Mouse (Mus musculus): Measurements from ENCODE around the gene Nit1. TPM values are rescaled to one million over a fixed set of nuclear protein-coding genes. Genes with fewer than 3 reads are reported as not detected.

Gene Nit1
- 33.1 and 39.1 TPM in 2 replicates for polyA plus RNA-seq (2015; fragmentation: Nextera tagmentation; extraction: Ambion mirVana)

DNA sequence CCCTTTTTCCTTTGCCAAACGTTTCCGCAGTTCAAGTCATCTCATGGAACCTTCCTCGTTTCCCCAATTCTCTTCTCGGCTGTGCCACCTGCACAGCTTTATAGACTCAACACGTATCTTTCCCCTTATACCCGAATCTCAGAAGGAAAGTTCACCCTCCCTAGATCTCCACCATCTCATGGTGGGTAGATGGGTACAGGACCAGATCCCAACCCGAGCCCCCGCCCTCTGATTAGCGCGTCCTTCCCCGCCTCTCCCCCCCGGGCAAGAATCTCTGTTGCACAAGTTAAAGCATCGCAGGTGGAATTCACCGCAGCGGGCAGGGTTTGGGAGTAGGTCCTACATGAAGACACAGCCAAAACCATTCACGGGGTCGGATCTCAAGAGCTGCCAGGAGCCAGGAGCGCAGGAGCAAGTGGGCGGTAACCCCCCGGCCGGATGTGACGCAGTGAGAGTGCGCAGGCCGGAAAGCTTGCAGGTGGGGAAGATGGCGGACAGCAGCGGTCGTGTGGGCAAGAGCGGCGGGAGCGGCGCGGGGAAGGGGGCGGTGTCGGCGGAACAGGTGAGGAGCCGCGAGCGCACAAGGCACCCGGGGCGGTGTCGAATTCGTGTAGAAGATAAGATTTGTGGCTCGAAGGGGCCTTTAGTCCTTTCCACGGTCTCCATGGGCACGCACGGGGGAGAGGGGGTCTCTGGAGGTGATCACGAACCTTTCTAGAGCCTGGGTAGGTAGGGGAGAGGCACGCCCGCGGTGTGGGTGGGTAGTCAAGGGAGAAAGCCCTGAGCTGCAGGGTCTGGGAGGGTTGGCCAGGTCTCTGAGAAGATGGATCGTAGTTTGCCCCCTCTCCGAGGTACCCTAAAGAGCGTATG is at the start of gene Nit1, which contains the start of gene Pfdn2:
Nit1 (minus strand) TSS at position 422 of the 870 bp plus-strand sequence.
Pfdn2 (plus strand) TSS at position 446 of the 870 bp plus-strand sequence.
- Histone ChIP-seq H3K36me3 (replicated peaks) (peaks cover 32% of the 10 kb centered on the region), H3K27me3 (no peaks in the 10 kb centered on the region), H3K4me1 (replicated peaks) (peaks cover 29% of the 10 kb centered on the region), H3K9ac (peak within 1 kb of the TSS; percentile 79), H3K4me3 (replicated peaks) (peak within 1 kb of the TSS; percentile 90), H3K4me2 (peak within 1 kb of the TSS; percentile 84), H3K27ac (replicated peaks) (peak within 1 kb of the TSS; percentile 77), H3K9me3 (replicated peaks) (no peaks in the 10 kb centered on the region)
- WGBS (ENCODE audit: insufficient replicate concordance) = 1% methylated on average over 53 of the region's 53 CpGs
- ATAC-seq (ENCODE audit: insufficient read depth) = peak; percentile 87

DNA sequence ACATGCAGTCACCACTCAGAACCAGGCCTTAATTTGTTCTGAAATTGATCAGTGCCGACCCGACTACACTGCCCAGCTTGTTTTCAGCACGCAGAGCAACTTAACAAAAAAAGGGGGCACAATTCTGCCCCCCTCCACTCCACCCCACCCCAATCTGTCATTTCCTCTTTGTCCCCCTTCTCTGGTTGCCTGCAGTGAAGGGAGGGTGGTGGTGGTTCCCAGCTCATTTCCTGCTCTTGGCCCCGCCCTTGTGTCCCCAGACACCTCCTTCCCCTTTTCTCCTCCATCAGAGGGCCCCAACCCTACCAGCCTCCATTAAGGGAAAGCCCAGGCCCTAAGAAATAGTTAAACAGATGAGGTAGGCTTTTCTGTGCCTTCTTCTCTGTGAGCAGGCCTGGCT is 44.7 kb upstream of the Nit1 start:
- peak overlapping the region; percentile 47 for H3K4me3 ChIP-seq (replicated peaks)
- no peaks in the 10 kb centered on the region for H3K9me3 ChIP-seq (replicated peaks)
- ATAC-seq (ENCODE audit: insufficient read depth) = peak; percentile 37

DNA sequence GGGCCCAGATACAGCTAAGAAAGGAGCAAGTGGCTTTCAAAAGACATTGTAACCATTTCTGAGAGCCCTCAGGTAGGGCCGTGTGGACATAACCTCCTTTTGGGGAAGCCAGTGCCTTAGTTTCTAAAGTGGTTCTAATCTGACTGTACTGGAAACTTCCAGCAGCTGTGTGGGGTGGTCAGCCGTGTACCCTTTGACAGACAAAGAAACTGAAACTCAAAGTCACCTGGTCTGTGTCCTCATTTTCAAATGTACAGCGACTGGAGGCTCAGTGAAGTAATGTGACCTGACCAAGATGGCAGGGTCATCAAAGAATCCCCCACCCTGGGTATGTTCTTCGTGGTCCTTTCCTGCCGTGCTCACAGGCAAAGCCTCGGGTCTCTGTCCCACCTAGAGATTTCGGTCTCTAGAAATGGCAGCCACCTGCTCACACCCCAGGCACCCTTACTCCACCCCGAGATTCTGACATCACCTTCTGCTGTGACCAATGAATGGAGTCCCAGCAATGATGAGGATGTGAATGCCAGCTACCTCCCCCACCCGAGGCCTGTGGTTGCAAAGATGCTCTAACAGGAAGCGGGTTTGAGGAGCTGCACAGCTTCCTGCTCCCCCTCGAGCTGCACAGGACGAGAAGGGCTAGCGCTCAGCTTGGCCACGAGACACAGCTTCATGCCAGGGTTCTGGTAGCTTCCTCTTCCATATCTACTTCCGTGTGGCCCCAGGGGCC is 43.1 kb upstream of the Nit1 start, which contains the start of gene Arhgap30:
Arhgap30 (plus strand) TSS at position 579 of the 727 bp plus-strand sequence.
- Histone ChIP-seq H3K4me3 (replicated peaks) (peak within 1 kb of the TSS; percentile 47), H3K27ac (replicated peaks) (peak within 1 kb of the TSS; percentile 72)

More for the DNA sequence above, 44.7 kb upstream of the Nit1 start:
- Histone ChIP-seq H3K4me2 (peak overlapping the region; percentile 58), H3K27me3 (no peaks in the 10 kb centered on the region), H3K27ac (replicated peaks) (0 out of 2 replicates have a peak overlapping the region, but pooled peaks have one; percentile 72), H3K36me3 (replicated peaks) (no peaks in the 10 kb centered on the region), H3K4me1 (replicated peaks) (peaks cover 16% of the 10 kb centered on the region), H3K9ac (no peak overlapping the region)
- 9% methylated on average over 4 of the region's 4 CpGs for WGBS (ENCODE audit: insufficient replicate concordance)

DNA sequence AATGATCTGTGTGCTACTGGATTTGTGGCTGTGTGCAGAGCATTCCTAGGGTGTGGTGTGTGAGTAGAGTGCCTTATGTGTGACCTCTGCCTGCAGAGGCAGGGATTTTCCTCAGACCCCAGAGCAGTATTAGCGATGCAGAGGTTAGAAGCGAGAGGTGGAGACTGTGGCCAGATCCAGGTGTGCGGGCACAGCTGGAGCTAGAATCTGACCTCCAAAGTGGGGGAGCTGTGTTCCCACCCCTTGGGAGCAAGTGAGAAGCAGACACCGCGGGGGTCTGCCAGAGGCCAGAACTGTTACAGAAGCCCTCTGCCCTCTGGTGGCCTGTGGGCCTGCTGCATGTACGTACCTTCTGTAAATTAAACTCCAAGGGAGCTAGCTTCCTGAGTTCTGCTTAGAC is 41.7 kb upstream of the Nit1 start:
- WGBS (ENCODE audit: insufficient replicate concordance) = 43% methylated on average over 6 of the region's 6 CpGs
- Histone ChIP-seq H3K4me2 (no peak overlapping the region), H3K36me3 (replicated peaks) (no peaks in the 10 kb centered on the region), H3K9ac (no peak overlapping the region), H3K27me3 (peaks cover 9% of the 10 kb centered on the region; the same call in 1 of the 2 replicates), H3K9me3 (replicated peaks) (no peaks in the 10 kb centered on the region), H3K4me3 (replicated peaks) (no peak overlapping the region), H3K27ac (replicated peaks) (no peak overlapping the region), H3K4me1 (replicated peaks) (peaks cover 16% of the 10 kb centered on the region)
- no peak for ATAC-seq (ENCODE audit: insufficient read depth)

More for the DNA sequence above, 43.1 kb upstream of the Nit1 start, which contains the start of gene Arhgap30:
- Histone ChIP-seq H3K9ac (no peak within 1 kb of the TSS), H3K4me1 (replicated peaks) (peaks cover 16% of the 10 kb centered on the region), H3K4me2 (peak within 1 kb of the TSS; percentile 58), H3K27me3 (peaks cover 2% of the 10 kb centered on the region; the same call in 1 of the 2 replicates), H3K9me3 (replicated peaks) (no peaks in the 10 kb centered on the region), H3K36me3 (replicated peaks) (no peaks in the 10 kb centered on the region)
- WGBS (ENCODE audit: insufficient replicate concordance) = 20% methylated on average over 15 of the region's 15 CpGs
- ATAC-seq (ENCODE audit: insufficient read depth) = peak; percentile 62

DNA sequence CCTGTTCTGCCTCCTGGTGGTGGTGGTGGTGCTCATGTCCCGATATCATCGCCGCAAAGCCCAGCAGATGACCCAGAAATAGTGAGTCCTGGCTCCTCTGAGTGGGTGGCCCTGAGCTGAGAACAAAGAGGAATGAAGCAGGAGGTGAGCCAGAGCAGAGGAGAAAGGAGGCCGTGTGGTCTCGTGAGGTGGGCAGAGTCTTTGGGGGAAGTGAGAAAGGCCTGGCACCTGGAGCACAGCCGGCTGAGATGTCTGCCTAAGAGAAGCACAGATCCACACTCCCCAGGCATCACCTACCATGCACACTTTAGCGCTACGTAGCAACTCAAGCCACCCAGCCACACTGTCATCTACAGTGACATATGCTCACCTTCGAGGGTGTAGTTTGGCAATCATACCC is 39.7 kb upstream of the Nit1 start:
- Histone ChIP-seq H3K36me3 (replicated peaks) (no peaks in the 10 kb centered on the region), H3K4me3 (replicated peaks) (no peak overlapping the region), H3K27me3 (peaks cover 19% of the 10 kb centered on the region), H3K9me3 (replicated peaks) (no peaks in the 10 kb centered on the region), H3K27ac (replicated peaks) (no peak overlapping the region), H3K4me2 (no peak overlapping the region), H3K9ac (no peak overlapping the region), H3K4me1 (replicated peaks) (peaks cover 15% of the 10 kb centered on the region)
- ATAC-seq (ENCODE audit: insufficient read depth) = no peak
- 55% methylated on average over 9 of the region's 9 CpGs for WGBS (ENCODE audit: insufficient replicate concordance)

DNA sequence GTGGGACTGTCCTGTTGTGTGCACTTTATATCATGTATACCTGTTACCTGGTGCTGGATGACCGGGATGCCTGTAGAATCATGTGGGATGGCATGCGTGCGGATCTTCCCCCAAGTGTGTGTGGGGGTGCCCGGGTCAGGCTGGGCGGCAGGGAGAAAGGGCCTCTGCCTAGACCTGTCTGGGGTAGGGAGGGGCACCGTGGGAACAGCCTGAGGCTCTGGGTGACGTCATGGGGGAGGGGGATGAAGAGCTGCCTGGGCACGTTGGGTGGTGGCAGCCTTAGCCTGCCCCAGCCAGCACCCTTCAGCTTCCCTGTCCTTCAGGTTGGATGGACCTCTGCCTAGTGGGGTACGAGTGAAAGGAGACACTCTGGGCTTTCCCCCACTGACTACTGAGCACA is 38.9 kb upstream of the Nit1 start:
- no peak overlapping the region for H3K27ac ChIP-seq (replicated peaks)
- H3K27me3 ChIP-seq = peaks cover 27% of the 10 kb centered on the region
- no peak for ATAC-seq (ENCODE audit: insufficient read depth)
- H3K9me3 ChIP-seq (replicated peaks) = no peaks in the 10 kb centered on the region
- no peak overlapping the region for H3K4me2 ChIP-seq
- H3K9ac ChIP-seq = no peak overlapping the region
- H3K4me3 ChIP-seq (replicated peaks) = no peak overlapping the region
- 57% methylated on average over 9 of the region's 9 CpGs for WGBS (ENCODE audit: insufficient replicate concordance)
- peaks cover 22% of the 10 kb centered on the region for H3K4me1 ChIP-seq (replicated peaks)
- no peaks in the 10 kb centered on the region for H3K36me3 ChIP-seq (replicated peaks)

DNA sequence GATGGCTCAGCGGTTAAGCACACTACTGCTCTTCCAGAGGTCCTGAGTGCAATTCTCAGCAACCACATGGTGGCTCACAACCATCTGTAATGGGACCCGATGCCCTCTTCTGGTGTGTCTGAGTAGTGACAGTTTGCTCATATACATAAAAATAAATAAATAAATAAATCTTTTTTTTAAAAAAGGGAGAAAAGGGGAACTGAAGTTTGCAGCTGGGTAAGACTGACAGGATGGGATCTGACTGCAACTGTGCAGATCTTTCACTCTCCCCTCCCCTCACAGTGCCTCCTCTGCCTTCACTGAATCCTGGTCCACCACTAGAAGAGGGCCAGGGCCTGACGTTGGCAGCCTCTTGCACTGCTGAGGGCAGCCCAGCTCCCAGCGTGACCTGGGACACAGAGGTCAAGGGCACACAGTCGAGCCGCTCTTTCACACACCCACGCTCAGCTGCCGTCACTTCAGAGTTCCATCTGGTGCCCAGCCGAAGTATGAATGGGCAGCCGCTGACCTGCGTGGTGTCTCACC is 36.7 kb upstream of the Nit1 start:
- H3K4me3 ChIP-seq (replicated peaks) = no peak overlapping the region
- peaks cover 11% of the 10 kb centered on the region for H3K4me1 ChIP-seq (replicated peaks)
- peaks cover 35% of the 10 kb centered on the region for H3K27me3 ChIP-seq
- H3K36me3 ChIP-seq (replicated peaks) = no peaks in the 10 kb centered on the region
- 60% methylated on average over 11 of the region's 11 CpGs for WGBS (ENCODE audit: insufficient replicate concordance)
- no peaks in the 10 kb centered on the region for H3K9me3 ChIP-seq (replicated peaks)
- H3K4me2 ChIP-seq = no peak overlapping the region
- H3K9ac ChIP-seq = no peak overlapping the region
- no peak for ATAC-seq (ENCODE audit: insufficient read depth)
- H3K27ac ChIP-seq (replicated peaks) = no peak overlapping the region

DNA sequence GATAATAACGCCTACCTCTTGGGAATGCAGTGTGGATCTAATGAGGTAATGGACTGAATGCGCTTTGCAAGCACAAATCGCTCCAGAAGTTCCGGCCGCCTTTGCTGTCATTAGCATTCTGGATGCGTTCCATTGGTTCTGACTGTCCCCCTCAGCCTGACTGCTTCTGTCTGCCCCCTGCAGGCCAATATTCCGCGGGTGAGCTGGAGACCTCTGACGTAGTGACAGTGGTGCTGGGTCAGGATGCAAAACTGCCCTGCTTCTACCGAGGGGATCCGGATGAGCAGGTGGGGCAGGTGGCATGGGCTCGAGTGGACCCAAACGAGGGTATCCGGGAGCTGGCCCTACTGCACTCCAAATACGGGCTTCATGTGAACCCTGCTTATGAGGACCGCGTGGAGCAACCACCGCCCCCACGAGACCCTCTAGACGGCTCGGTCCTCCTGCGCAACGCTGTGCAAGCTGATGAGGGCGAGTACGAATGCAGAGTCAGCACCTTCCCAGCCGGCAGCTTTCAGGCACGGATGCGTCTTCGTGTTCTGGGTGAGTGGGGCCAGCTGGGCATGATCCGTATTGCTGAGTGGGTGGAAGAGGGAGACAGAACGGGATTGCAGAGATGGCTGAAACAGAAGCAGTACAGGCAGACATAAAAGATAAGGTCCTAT is 34.6 kb upstream of the Nit1 start:
- Histone ChIP-seq H3K4me3 (replicated peaks) (0 out of 2 replicates have a peak overlapping the region, but pooled peaks have one; percentile 16), H3K27ac (replicated peaks) (no peak overlapping the region)
- ATAC-seq (ENCODE audit: insufficient read depth) = no peak

DNA sequence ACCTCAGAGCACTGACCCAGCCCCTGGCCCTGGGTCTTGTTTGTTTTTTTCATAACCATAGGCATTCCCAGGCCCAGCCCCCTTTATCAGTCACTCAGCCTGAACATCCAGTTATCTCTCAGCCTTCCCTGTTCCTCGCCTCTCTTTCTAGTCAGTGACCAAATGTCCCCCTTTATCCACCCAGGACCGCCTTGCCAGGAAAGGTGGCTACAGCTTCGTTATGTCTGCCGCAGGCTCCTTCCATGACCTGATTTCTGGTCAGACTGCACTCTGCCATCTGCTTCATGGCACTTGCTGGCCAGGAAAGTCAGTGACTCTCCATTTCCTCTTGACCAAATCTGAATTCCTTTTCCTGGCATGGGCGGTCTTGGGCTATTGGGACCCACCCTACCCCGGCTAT is 32.9 kb upstream of the Nit1 start:
- H3K9ac ChIP-seq = no peak overlapping the region
- peaks cover 34% of the 10 kb centered on the region for H3K27me3 ChIP-seq
- H3K4me3 ChIP-seq (replicated peaks) = no peak overlapping the region
- no peak for ATAC-seq (ENCODE audit: insufficient read depth)
- no peaks in the 10 kb centered on the region for H3K36me3 ChIP-seq (replicated peaks)
- H3K4me1 ChIP-seq (replicated peaks) = peaks cover 15% of the 10 kb centered on the region
- H3K27ac ChIP-seq (replicated peaks) = no peak overlapping the region
- H3K9me3 ChIP-seq (replicated peaks) = no peaks in the 10 kb centered on the region
- WGBS (ENCODE audit: insufficient replicate concordance) = 71% methylated on average over 6 of the region's 6 CpGs
- no peak overlapping the region for H3K4me2 ChIP-seq

More for the DNA sequence above, 34.6 kb upstream of the Nit1 start:
- WGBS (ENCODE audit: insufficient replicate concordance) = 6% methylated on average over 31 of the region's 31 CpGs
- Histone ChIP-seq H3K27me3 (peaks cover 35% of the 10 kb centered on the region), H3K4me1 (replicated peaks) (peaks cover 15% of the 10 kb centered on the region), H3K4me2 (peak overlapping the region; percentile 39), H3K9me3 (replicated peaks) (no peaks in the 10 kb centered on the region), H3K36me3 (replicated peaks) (no peaks in the 10 kb centered on the region), H3K9ac (no peak overlapping the region)

DNA sequence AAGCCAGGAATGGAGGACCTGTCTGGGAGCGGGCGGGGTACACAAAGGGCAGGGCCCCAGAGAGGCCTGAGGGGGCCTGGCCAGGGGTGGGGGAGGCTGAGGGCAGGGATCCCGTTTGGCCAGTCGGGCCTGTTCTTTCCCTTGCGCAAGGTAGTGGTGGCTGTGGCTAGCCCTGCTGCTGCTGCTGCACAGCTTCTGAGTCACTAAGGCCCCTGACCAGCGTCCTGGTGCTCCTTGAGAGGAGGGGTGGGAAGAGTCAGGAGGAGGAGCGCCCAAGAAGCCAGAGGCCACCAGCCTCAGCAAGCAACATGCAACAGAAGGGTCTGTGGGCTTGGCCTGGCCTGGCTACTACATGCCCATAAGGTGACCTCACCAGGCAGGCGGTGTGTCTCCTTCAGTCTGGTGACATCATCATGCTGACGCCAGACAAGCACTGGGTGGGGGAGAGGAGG is 30.2 kb upstream of the Nit1 start:
- H3K36me3 ChIP-seq (replicated peaks) = no peaks in the 10 kb centered on the region
- no peak overlapping the region for H3K4me3 ChIP-seq (replicated peaks)
- WGBS (ENCODE audit: insufficient replicate concordance) = 38% methylated on average over 9 of the region's 9 CpGs
- no peak overlapping the region for H3K27ac ChIP-seq (replicated peaks)
- no peak overlapping the region for H3K4me2 ChIP-seq
- no peak overlapping the region for H3K9ac ChIP-seq
- peaks cover 44% of the 10 kb centered on the region for H3K27me3 ChIP-seq
- no peak for ATAC-seq (ENCODE audit: insufficient read depth)
- peaks cover 15% of the 10 kb centered on the region for H3K4me1 ChIP-seq (replicated peaks)
- no peaks in the 10 kb centered on the region for H3K9me3 ChIP-seq (replicated peaks)

All from liver, embryonic 15.5 days (tissue).